In genomic region chr1:170644255-170645205, GRCm38 (mm10) we compare ENCODE assay signal across 8 mouse cellular contexts. TPM values are rescaled to one million over a fixed set of nuclear protein-coding genes. Genes with fewer than 3 reads are reported as not detected.
DNase-seq lines count a peak whose midpoint lies in the region; ATAC-seq lines count a peak whose summit lies in the region.

Gene Olfml2b, plus strand, starts transcription at chr1:170644532.

- whole genome bisulfite sequencing in forebrain, embryonic 10.5 days = 13% methylated on average over 51 of the region's 51 CpGs
- 11% methylated on average over 51 of the region's 51 CpGs for WGBS in heart, embryonic 13.5 days
- WGBS in liver, embryonic 11.5 days = 14% methylated on average over 50 of the region's 51 CpGs
- 15% methylated on average over 50 of the region's 51 CpGs for WGBS in stomach, embryonic 15.5 days

- peak within 1 kb of the TSS; percentile 71 for H3K4me2 ChIP-seq in heart, embryonic 13.5 days
- peak within 1 kb of the TSS; percentile 70 for H3K4me2 ChIP-seq in liver, embryonic 11.5 days
- H3K4me2 ChIP-seq in stomach, embryonic 15.5 days = peak within 1 kb of the TSS; percentile 89

- peak within 1 kb of the TSS; percentile 83 for H3K9ac ChIP-seq in heart, embryonic 13.5 days
- peak within 1 kb of the TSS; percentile 18; the same call in 1 of the 2 replicates for H3K9ac ChIP-seq in liver, embryonic 11.5 days (ENCODE audit: low read depth, low read length)
- peak within 1 kb of the TSS; percentile 34; the same call in 1 of the 2 replicates for H3K9ac ChIP-seq in stomach, embryonic 15.5 days

- peak within 1 kb of the TSS; percentile 65 for H3K4me3 ChIP-seq in forebrain, embryonic 10.5 days
- peak within 1 kb of the TSS; percentile 58 for H3K4me3 ChIP-seq in heart, embryonic 13.5 days
- peak within 1 kb of the TSS; percentile 52 for H3K4me3 ChIP-seq in liver, embryonic 11.5 days (ENCODE audit: low read depth, low read length)
- H3K4me3 ChIP-seq in stomach, embryonic 15.5 days (replicated peaks) = peak within 1 kb of the TSS; percentile 57

- peak; percentile 36 to 52 for DNase-seq in spleen, adult 18-20 months
- no peak for DNase-seq in spleen, adult 12 weeks (ENCODE audit: low spot score)
- DNase-seq in forebrain, embryonic 10.5 days (ENCODE audit: extremely low spot score, low spot score) = peak; percentile 80
- DNase-seq in kidney, postnatal 10 days = peak; percentile 92
- peak; percentile 67 for DNase-seq in liver, embryonic 11.5 days (ENCODE audit: low spot score)

- H3K9me3 ChIP-seq in forebrain, embryonic 10.5 days = no peaks in the 10 kb centered on the region
- H3K9me3 ChIP-seq in heart, embryonic 13.5 days = no peaks in the 10 kb centered on the region
- H3K9me3 ChIP-seq in liver, embryonic 11.5 days (ENCODE audit: control insufficient read depth, low read length) = no peaks in the 10 kb centered on the region
- no peaks in the 10 kb centered on the region for H3K9me3 ChIP-seq in stomach, embryonic 15.5 days

- H3K27me3 ChIP-seq in forebrain, embryonic 10.5 days (ENCODE audit: poor library complexity, severe bottlenecking) = peaks cover 31% of the 10 kb centered on the region
- H3K27me3 ChIP-seq in heart, embryonic 13.5 days (replicated peaks) = no peaks in the 10 kb centered on the region
- H3K27me3 ChIP-seq in liver, embryonic 11.5 days (replicated peaks; ENCODE audit: control insufficient read depth, insufficient read depth, low read length) = peaks cover 19% of the 10 kb centered on the region
- H3K27me3 ChIP-seq in stomach, embryonic 15.5 days (replicated peaks) = no peaks in the 10 kb centered on the region

- peak; percentile 86 for ATAC-seq in heart, embryonic 13.5 days (ENCODE audit: extremely low read depth, insufficient number of reproducible peaks, low FRiP score, low TSS enrichment)
- peak; percentile 92 for ATAC-seq in liver, embryonic 11.5 days (replicated peaks; ENCODE audit: low FRiP score)
- ATAC-seq in monocyte, adult 5-6 weeks (replicated peaks; ENCODE audit: insufficient number of reproducible peaks, low FRiP score, low TSS enrichment, poor library complexity, severe bottlenecking) = peak; percentile 41
- ATAC-seq in stomach, embryonic 15.5 days (ENCODE audit: insufficient read depth, low FRiP score, low read depth) = peak; percentile 92

- peak within 1 kb of the TSS; percentile 84 for H3K27ac ChIP-seq in forebrain, embryonic 10.5 days
- peak within 1 kb of the TSS; percentile 73 for H3K27ac ChIP-seq in heart, embryonic 13.5 days (replicated peaks)
- no peak within 1 kb of the TSS for H3K27ac ChIP-seq in liver, embryonic 11.5 days (ENCODE audit: low read depth, low read length)
- 0 out of 2 replicates have a peak within 1 kb of the TSS, but pooled peaks have one; percentile 26 for H3K27ac ChIP-seq in stomach, embryonic 15.5 days

- peaks cover 27% of the 10 kb centered on the region for H3K4me1 ChIP-seq in forebrain, embryonic 10.5 days
- H3K4me1 ChIP-seq in heart, embryonic 13.5 days = peaks cover 47% of the 10 kb centered on the region
- peaks cover 3% of the 10 kb centered on the region for H3K4me1 ChIP-seq in liver, embryonic 11.5 days (replicated peaks; ENCODE audit: control insufficient read depth, insufficient read depth, low read length)
- 0 out of 2 replicates have a peak, but pooled peaks cover 18% of the 10 kb centered on the region for H3K4me1 ChIP-seq in stomach, embryonic 15.5 days

- no peaks in the 10 kb centered on the region for H3K36me3 ChIP-seq in forebrain, embryonic 10.5 days (replicated peaks)
- peaks cover 16% of the 10 kb centered on the region for H3K36me3 ChIP-seq in heart, embryonic 13.5 days
- H3K36me3 ChIP-seq in liver, embryonic 11.5 days (ENCODE audit: control insufficient read depth, insufficient read depth, low read length) = no peaks in the 10 kb centered on the region
- no peaks in the 10 kb centered on the region for H3K36me3 ChIP-seq in stomach, embryonic 15.5 days

RNA-seq across cellular contexts. Expression of gene Olfml2b, which starts in this region (rescaled TPM):
- 4.1 and 5.3 TPM in 2 replicates for polyA plus RNA-seq in forebrain, embryonic 10.5 days (2016; fragmentation: Nextera tagmentation; extraction: Ambion mirVana)
- 35.8 and 38.4 TPM in 2 replicates for polyA plus RNA-seq in heart, embryonic 13.5 days (2015; fragmentation: Nextera tagmentation; extraction: Ambion mirVana)
- 5.5 and 5.7 TPM in 2 replicates for polyA plus RNA-seq in liver, embryonic 11.5 days (2014; fragmentation: Nextera tagmentation; extraction: Ambion mirVana)
- total RNA-seq in monocyte, adult 5-6 weeks (2017) = not detected in 3 replicates
- 30.7 and 38.5 TPM in 2 replicates for polyA plus RNA-seq in stomach, embryonic 15.5 days (2015; fragmentation: Nextera tagmentation; extraction: Ambion mirVana)

Comparison
In these comparisons a context has a peak if more than half of its experiments do, and no peak if none do; other contexts are left out.
1. Peak in ATAC-seq in monocyte, adult 5-6 weeks; RNA of the gene not detected or under 1 TPM.
2. ATAC-seq: peak in every context shown above with its lines; median percentile 92 in liver, embryonic 11.5 days; 92 in stomach, embryonic 15.5 days; 86 in heart, embryonic 13.5 days; 41 in monocyte, adult 5-6 weeks.
3. H3K9ac ChIP-seq: peak in every context shown above with its lines; median percentile 83 in heart, embryonic 13.5 days; 34 in stomach, embryonic 15.5 days; 18 in liver, embryonic 11.5 days.